Mouse (Mus musculus) hindbrain, embryonic 16.5 days (tissue): ENCODE results near the gene Nme8. TPM values are rescaled to one million over a fixed set of nuclear protein-coding genes. Genes with fewer than 3 reads are reported as not detected.

Experiments
- ATAC-seq: fragments of 200-750 bp; cut with Nextera tagmentation; 2 replicates; pipeline ENCODE4 v1.8.0; 2017; ENCODE audit warnings: moderate TSS enrichment, moderate library complexity
- H3K27ac ChIP-seq: fragments of 300-500 bp; sonication (generic); 2 replicates; pipeline ENCODE4 v1.5.1; 2014; ENCODE audit warnings: low read depth, mild to moderate bottlenecking, control low read depth, low read length, moderate library complexity
- H3K27me3 ChIP-seq: fragments of 300-500 bp; sonication (generic); replicated peaks from 2 replicates; pipeline ENCODE4 v1.6.1; 2014; ENCODE audit warnings: low read length; ENCODE audit not compliant: control insufficient read depth, insufficient read depth
- H3K36me3 ChIP-seq: fragments of 300-500 bp; sonication (generic); 2 replicates; pipeline ENCODE4 v1.6.1; 2014; ENCODE audit warnings: mild to moderate bottlenecking, low read length, moderate library complexity, mixed read lengths; ENCODE audit not compliant: control insufficient read depth, insufficient read depth
- H3K4me1 ChIP-seq: fragments of 300-500 bp; sonication (generic); 2 replicates; pipeline ENCODE4 v1.6.1; 2014; ENCODE audit warnings: low read depth, low read length; ENCODE audit not compliant: control insufficient read depth, insufficient read depth
- H3K4me2 ChIP-seq: fragments of 300-500 bp; sonication (generic); 2 replicates; pipeline ENCODE4 v1.6.1; 2014; ENCODE audit warnings: mild to moderate bottlenecking, low read length, control low read depth, moderate library complexity
- H3K4me3 ChIP-seq: fragments of 300-500 bp; sonication (generic); 2 replicates; pipeline ENCODE4 v1.5.1; 2014; ENCODE audit warnings: mild to moderate bottlenecking, low read length, control low read depth, moderate library complexity
- H3K9ac ChIP-seq: fragments of 300-500 bp; sonication (generic); 2 replicates; pipeline ENCODE4 v1.6.1; 2014; ENCODE audit warnings: low read depth, mild to moderate bottlenecking, control low read depth, low read length, moderate library complexity
- H3K9me3 ChIP-seq: fragments of 300-500 bp; sonication (generic); 2 replicates; pipeline ENCODE4 v1.6.1; 2014; ENCODE audit warnings: mild to moderate bottlenecking, low read length, moderate library complexity; ENCODE audit not compliant: control insufficient read depth
- WGBS: fragments of 180-500 bp; shearing (Covaris S2); extraction: QIAGEN DNeasy Blood & Tissue Kit; methylation state at CpG from one replicate; pipeline ENCODE4 v1.1.7; 2014; 5-methylcytosine and 5-hydroxymethylcytosine counted together
- polyA plus RNA-seq: library from polyadenylated mRNA; unstranded; fragments of >200 nt; fragmentation: Nextera tagmentation; extraction: Ambion mirVana; gene quantifications from 2 replicates; pipeline ENCODE4 v1.2.1, GENCODE M21; 2015

Nme8 gene
- polyA plus RNA-seq, 1 experiment from 2014 or later = 0.18 TPM

GRCm38 (mm10) chr13:19612963-19613362 lies 84.6 kb downstream of the Nme8 start:
- Histone ChIP-seq H3K36me3 (no peaks in the 10 kb centered on the region), H3K4me1 (peaks cover under 1% of the 10 kb centered on the region), H3K4me2 (no peak overlapping the region), H3K9me3 (no peaks in the 10 kb centered on the region), H3K27ac (no peak overlapping the region), H3K4me3 (no peak overlapping the region), H3K9ac (no peak overlapping the region), H3K27me3 (no peaks in the 10 kb centered on the region)
- 40% methylated on average over 3 of the region's 3 CpGs for WGBS
- no peak for ATAC-seq

DNA sequence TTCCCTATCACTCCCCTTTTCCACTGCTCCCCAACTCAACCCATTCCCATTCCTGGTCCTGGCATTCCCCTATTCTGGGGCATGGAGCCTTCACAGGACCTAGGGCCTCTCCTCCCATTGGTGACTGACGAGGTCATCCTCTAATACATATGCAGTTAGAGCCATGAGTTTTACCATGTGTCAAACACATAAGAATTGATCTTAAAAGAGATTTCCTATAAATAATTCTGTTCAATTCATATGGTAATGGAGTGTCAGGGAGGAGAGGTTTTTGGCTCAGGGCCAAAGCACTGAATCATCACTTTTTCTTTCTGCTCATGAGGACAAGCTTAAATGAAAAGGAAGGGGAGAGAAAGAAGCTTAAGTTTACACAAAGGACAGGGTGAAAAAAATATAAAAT lies 85.2 kb downstream of the Nme8 start:
- H3K9ac ChIP-seq = no peak overlapping the region
- no peak for ATAC-seq
- H3K36me3 ChIP-seq = no peaks in the 10 kb centered on the region
- no peak overlapping the region for H3K4me3 ChIP-seq
- no peak overlapping the region for H3K4me2 ChIP-seq
- no peaks in the 10 kb centered on the region for H3K9me3 ChIP-seq
- H3K27me3 ChIP-seq = no peaks in the 10 kb centered on the region
- H3K27ac ChIP-seq = no peak overlapping the region
- WGBS = 20% methylated on average over 1 of the region's 1 CpGs
- H3K4me1 ChIP-seq = no peaks in the 10 kb centered on the region; the same call in 1 of the 2 replicates

- Histone ChIP-seq H3K4me2 (no peak overlapping the region), H3K9ac (no peak overlapping the region), H3K9me3 (no peaks in the 10 kb centered on the region), H3K4me3 (no peak overlapping the region), H3K36me3 (no peaks in the 10 kb centered on the region), H3K4me1 (no peaks in the 10 kb centered on the region), H3K27me3 (no peaks in the 10 kb centered on the region), H3K27ac (no peak overlapping the region)
- ATAC-seq = no peak
These were observed 89.5 kb downstream of the Nme8 start for GRCm38 (mm10) chr13:19608120-19608519.

- no peaks in the 10 kb centered on the region for H3K4me1 ChIP-seq
- H3K36me3 ChIP-seq = no peaks in the 10 kb centered on the region
- H3K4me2 ChIP-seq = no peak overlapping the region
- H3K27me3 ChIP-seq = no peaks in the 10 kb centered on the region
- H3K27ac ChIP-seq = no peak overlapping the region
- H3K9me3 ChIP-seq = no peaks in the 10 kb centered on the region
- no peak overlapping the region for H3K4me3 ChIP-seq
- no peak overlapping the region for H3K9ac ChIP-seq
- no peak for ATAC-seq
These were observed 92.7 kb downstream of the Nme8 start for GRCm38 (mm10) chr13:19604916-19605315.

GRCm38 (mm10) chr13:19603719-19604118 lies 93.9 kb downstream of the Nme8 start:
- WGBS = 79% methylated on average over 1 of the region's 1 CpGs
- no peaks in the 10 kb centered on the region for H3K9me3 ChIP-seq
- H3K4me2 ChIP-seq = no peak overlapping the region
- H3K9ac ChIP-seq = no peak overlapping the region
- H3K27ac ChIP-seq = no peak overlapping the region
- H3K4me3 ChIP-seq = no peak overlapping the region
- H3K27me3 ChIP-seq = no peaks in the 10 kb centered on the region
- H3K4me1 ChIP-seq = no peaks in the 10 kb centered on the region
- H3K36me3 ChIP-seq = no peaks in the 10 kb centered on the region
- ATAC-seq = no peak

GRCm38 (mm10) chr13:19602531-19602930 lies 95.1 kb downstream of the Nme8 start:
- Histone ChIP-seq H3K36me3 (no peaks in the 10 kb centered on the region), H3K9ac (no peak overlapping the region), H3K4me2 (no peak overlapping the region), H3K27ac (no peak overlapping the region), H3K27me3 (no peaks in the 10 kb centered on the region), H3K9me3 (no peaks in the 10 kb centered on the region), H3K4me1 (no peaks in the 10 kb centered on the region), H3K4me3 (no peak overlapping the region)
- ATAC-seq = no peak
- WGBS = 77% methylated on average over 1 of the region's 1 CpGs

GRCm38 (mm10) chr13:19599242-19599641 lies 98.4 kb downstream of the Nme8 start:
- Histone ChIP-seq H3K36me3 (no peaks in the 10 kb centered on the region), H3K27me3 (no peaks in the 10 kb centered on the region), H3K4me1 (no peaks in the 10 kb centered on the region), H3K4me2 (no peak overlapping the region), H3K9ac (no peak overlapping the region), H3K9me3 (no peaks in the 10 kb centered on the region), H3K4me3 (no peak overlapping the region), H3K27ac (no peak overlapping the region)
- no peak for ATAC-seq
- 92% methylated on average over 6 of the region's 6 CpGs for WGBS

GRCm38 (mm10) chr13:19595141-19595540 lies 102.5 kb downstream of the Nme8 start:
- Histone ChIP-seq H3K27me3 (no peaks in the 10 kb centered on the region), H3K9ac (no peak overlapping the region), H3K27ac (no peak overlapping the region), H3K4me1 (no peaks in the 10 kb centered on the region), H3K9me3 (no peaks in the 10 kb centered on the region), H3K36me3 (0 out of 2 replicates have a peak, but pooled peaks cover 2% of the 10 kb centered on the region), H3K4me2 (no peak overlapping the region), H3K4me3 (no peak overlapping the region)
- WGBS = 97% methylated on average over 1 of the region's 1 CpGs
- ATAC-seq = no peak
